Mouse (Mus musculus): ENCODE measurements at regions not wholly inside any gene's neighbourhood (a gene's known extent, or its start where the extent isn't known, plus 50 kb on each side); places are given as distances from the start of the nearest gene placed in this dataset.

- TF ChIP-seq JUND (IDR thresholded peaks at IDR 0.05; ENCODE audit: low read depth, low read length) (no peak), RAD21 (IDR thresholded peaks at IDR 0.05; ENCODE audit: low read depth, low read length) (peak; percentile 60), GATA1 (IDR thresholded peaks at IDR 0.05; ENCODE audit: low read depth, low read length) (no peak), POLR2A (IDR thresholded peaks at IDR 0.05; ENCODE audit: control insufficient read depth in 1 of 2, insufficient read depth in 1 of 2, low read depth in 1 of 2, low read length in 2 of 2, poor library complexity in 1 of 2) (no peak), HCFC1 (IDR thresholded peaks at IDR 0.05; ENCODE audit: low read depth, low read length) (no peak), USF1 (IDR thresholded peaks at IDR 0.05; ENCODE audit: low read depth, low read length) (no peak), CTCF (IDR thresholded peaks at IDR 0.05 in 2 of 3, conservative IDR thresholded peaks at IDR 0.05 in 1 of 3; ENCODE audit: control insufficient read depth in 1 of 3, insufficient read depth in 1 of 3, low read depth in 2 of 3, low read length in 3 of 3, poor library complexity in 1 of 3, severe bottlenecking in 1 of 3) (peak; percentile 37 to 60 (median 54))
Observed at GRCm38 (mm10) chr13:19462966-19463365, 67.4 kb upstream of the Stard3nl start.
